Mouse (Mus musculus): ENCODE results near the gene Fggy.

DNA sequence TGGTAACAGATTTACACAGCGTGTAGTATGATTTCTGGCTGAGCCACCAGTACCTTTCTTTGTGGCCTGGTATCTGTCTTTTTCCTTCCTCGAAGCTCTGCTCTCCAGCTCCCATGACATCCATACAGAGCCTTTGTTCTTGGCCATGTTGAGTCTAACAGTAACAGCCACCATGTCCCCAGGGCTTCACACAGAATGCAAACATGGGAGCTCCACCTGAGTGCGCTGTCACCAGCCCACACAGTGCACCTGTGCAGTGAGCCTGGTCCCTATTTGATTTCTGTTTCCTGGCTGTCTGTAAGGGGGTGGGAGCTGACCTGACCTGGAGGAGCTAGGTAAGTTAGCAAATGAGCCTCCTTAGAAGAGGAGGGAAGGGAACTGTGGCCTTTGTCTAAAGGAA lies 290.4 kb downstream of the Fggy start:
- TF ChIP-seq MAFK (IDR thresholded peaks at IDR 0.05; ENCODE audit: insufficient read depth, low read depth, low read length) (no peak), ZC3H11A (IDR thresholded peaks at IDR 0.05; ENCODE audit: borderline replicate concordance, low read depth, low read length) (no peak), CHD2 (IDR thresholded peaks at IDR 0.05; ENCODE audit: low read depth, low read length) (no peak), ZNF384 (IDR thresholded peaks at IDR 0.05; ENCODE audit: low read depth, low read length) (no peak)

All from ES-E14 (cell line).